Mouse (Mus musculus) olfactory bulb, adult 2 months (tissue): ENCODE results near the gene Mrgprd. TPM values are rescaled to one million over a fixed set of nuclear protein-coding genes. Genes with fewer than 3 reads are reported as not detected.

Experiments
- H3K27ac ChIP-seq: fragments of 200-500 bp; 2 replicates; pipeline ENCODE4 v1.5.1; 2012; ENCODE audit warnings: low read depth, low read length; ENCODE audit not compliant: insufficient read depth
- H3K4me1 ChIP-seq: fragments of 200-500 bp; 2 replicates; pipeline ENCODE4 v1.6.1; 2012; ENCODE audit warnings: low read length; ENCODE audit not compliant: control insufficient read depth, insufficient read depth
- H3K4me3 ChIP-seq: fragments of 200-500 bp; 2 replicates; pipeline ENCODE4 v1.5.1; 2012; ENCODE audit warnings: mild to moderate bottlenecking, low read depth, low read length, moderate library complexity; ENCODE audit not compliant: insufficient read depth
- CTCF ChIP-seq: fragments of 200-500 bp; IDR thresholded peaks from 2 replicates; pipeline ENCODE4 v1.5.1; 2012; ENCODE audit warnings: low read depth, mild to moderate bottlenecking, low read length, moderate library complexity; ENCODE audit not compliant: insufficient read depth
- POLR2A ChIP-seq: fragments of 200-500 bp; IDR thresholded peaks from 2 replicates; pipeline ENCODE4 v1.6.1; 2012; ENCODE audit warnings: mild to moderate bottlenecking, low read depth, low read length, moderate library complexity; ENCODE audit not compliant: insufficient read depth
- WGBS: fragments of 180-500 bp; shearing (Covaris S2); methylation state at CpG from one replicate; pipeline ENCODE4 v1.1.7; 2018; 5-methylcytosine and 5-hydroxymethylcytosine counted together
- polyA plus RNA-seq: library from polyadenylated mRNA; stranded (reverse); fragments of >200 nt; gene quantifications from 2 replicates; pipeline ENCODE4 v1.2.4, GENCODE M21; 2012; ENCODE audit warnings: low replicate concordance; ENCODE audit not compliant: missing spikeins, insufficient read depth, insufficient read length

Gene Mrgprd
- polyA plus RNA-seq, 1 experiment = not detected

DNA sequence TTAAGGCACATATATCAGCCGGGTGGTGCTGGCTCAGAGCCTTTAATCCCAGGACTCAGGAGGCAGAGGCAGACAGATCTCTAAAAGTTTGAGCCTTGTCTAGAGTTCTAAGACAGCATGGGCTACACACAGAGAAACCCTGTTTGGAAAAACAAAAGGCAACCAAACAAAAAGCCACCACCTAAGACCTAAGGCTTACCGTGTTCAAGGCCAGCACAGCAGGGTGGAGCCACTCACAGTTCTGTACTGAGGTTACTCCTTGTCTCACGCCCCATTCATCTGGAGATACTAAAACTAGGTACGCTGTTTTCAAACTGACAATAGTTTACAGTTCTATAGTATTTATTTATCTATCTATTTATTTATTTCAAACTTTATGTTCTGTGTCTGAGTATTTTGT, 29.2 kb upstream of the Mrgprd start:
- H3K4me1 ChIP-seq = peaks cover 21% of the 10 kb centered on the region
- TF ChIP-seq POLR2A = no peak
- TF ChIP-seq CTCF = no peak
- H3K4me3 ChIP-seq = no peak overlapping the region
- no peak overlapping the region for H3K27ac ChIP-seq
- 80% methylated on average over 4 of the region's 4 CpGs for WGBS

- no peak overlapping the region for H3K4me3 ChIP-seq
- no peak overlapping the region for H3K27ac ChIP-seq
- H3K4me1 ChIP-seq = peaks cover 21% of the 10 kb centered on the region
- WGBS = 89% methylated on average over 6 of the region's 6 CpGs
- no peak for TF ChIP-seq POLR2A
- no peak for TF ChIP-seq CTCF
These were observed 27.2 kb upstream of the Mrgprd start for GRCm38 (mm10) chr7:145287410-145287809.

DNA sequence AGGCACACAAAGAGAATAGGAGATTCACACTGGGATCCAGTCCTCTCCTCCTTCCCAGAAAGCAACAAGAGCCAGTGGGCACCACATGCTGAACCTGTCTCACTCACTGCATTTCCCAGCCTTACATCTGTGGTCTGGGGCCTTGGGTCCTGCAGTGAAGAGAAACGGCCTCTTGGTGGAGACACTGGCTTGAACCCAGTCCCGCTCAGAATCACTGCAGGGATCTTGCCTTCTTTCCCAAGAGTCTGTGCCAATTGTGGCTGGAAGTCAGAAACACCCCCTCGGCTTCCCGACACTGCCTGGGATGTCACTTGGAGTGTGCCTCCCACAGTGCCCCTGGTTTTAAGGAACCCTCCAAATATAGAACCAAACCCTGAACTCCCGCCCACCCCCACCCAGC, 25.3 kb upstream of the Mrgprd start:
- WGBS = 20% methylated on average over 5 of the region's 5 CpGs
- H3K4me1 ChIP-seq = peaks cover 10% of the 10 kb centered on the region
- H3K27ac ChIP-seq = no peak overlapping the region
- TF ChIP-seq CTCF (no peak), POLR2A (no peak)
- H3K4me3 ChIP-seq = no peak overlapping the region

DNA sequence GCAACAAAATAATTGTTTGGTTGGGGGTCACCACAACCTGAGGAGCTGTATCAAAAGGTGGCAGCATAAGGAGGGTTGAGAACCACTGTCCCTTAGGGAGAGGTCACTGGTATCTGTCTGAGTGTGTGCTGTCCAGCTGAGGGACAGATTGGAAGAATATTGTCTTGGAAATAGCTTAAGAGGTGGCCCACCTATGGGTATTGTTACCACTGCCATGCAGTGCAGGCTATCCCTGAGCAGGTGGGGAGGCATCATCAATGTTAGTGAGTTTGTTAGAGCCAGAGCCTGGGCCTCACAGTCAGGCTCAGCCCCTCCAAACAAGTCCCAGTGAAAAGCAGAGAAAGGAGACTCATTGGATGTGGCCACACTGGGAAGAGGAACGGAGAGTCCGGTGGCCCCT, 22.8 kb upstream of the Mrgprd start:
- TF ChIP-seq CTCF = no peak
- no peak for TF ChIP-seq POLR2A
- 97% methylated on average over 2 of the region's 2 CpGs for WGBS
- Histone ChIP-seq H3K27ac (no peak overlapping the region), H3K4me1 (peaks cover 10% of the 10 kb centered on the region), H3K4me3 (no peak overlapping the region)

DNA sequence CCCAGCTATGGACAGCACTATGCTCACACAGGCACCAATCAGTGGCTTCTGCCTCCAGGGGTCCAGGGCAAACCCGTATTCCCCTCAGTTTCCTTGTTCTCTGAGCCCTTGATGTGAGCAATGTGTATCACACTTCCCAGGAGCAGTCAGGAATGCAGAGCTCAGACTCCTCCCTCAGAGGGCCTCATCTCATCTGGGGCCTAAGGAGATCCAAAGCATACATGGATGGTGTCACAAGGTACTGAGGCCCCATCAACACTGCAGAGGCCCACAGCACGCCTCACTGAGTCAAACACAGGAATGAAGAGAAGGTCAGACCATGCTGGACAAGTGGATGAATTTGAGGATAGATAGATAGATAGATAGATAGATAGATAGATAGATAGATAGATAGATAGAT, 21.9 kb upstream of the Mrgprd start:
- Histone ChIP-seq H3K27ac (no peak overlapping the region), H3K4me1 (peaks cover 10% of the 10 kb centered on the region), H3K4me3 (no peak overlapping the region)
- WGBS = 80% methylated on average over 2 of the region's 2 CpGs
- TF ChIP-seq CTCF = no peak
- TF ChIP-seq POLR2A = no peak

DNA sequence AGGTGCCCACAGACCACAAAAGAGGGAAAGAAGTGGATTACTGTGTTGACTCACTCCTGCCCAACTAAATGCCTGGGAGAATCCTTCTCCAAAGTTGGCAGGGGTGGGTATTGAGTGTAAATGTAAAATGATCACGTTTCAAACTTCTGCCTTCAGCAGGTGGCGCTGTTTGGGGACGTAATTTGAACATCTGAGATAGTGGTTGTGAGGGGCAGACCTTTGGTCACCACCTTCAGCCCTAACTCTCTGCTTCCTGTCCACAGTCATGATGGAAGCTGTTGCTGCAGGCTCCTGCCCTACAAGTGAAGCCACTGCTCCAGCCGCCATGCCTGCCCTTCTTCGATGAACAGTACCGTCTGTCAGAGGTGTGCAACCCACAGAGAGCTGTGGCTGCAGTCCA, 20.8 kb upstream of the Mrgprd start:
- TF ChIP-seq POLR2A (no peak), CTCF (no peak)
- Histone ChIP-seq H3K4me3 (no peak overlapping the region), H3K4me1 (peaks cover 8% of the 10 kb centered on the region), H3K27ac (no peak overlapping the region)
- WGBS = 44% methylated on average over 6 of the region's 6 CpGs

DNA sequence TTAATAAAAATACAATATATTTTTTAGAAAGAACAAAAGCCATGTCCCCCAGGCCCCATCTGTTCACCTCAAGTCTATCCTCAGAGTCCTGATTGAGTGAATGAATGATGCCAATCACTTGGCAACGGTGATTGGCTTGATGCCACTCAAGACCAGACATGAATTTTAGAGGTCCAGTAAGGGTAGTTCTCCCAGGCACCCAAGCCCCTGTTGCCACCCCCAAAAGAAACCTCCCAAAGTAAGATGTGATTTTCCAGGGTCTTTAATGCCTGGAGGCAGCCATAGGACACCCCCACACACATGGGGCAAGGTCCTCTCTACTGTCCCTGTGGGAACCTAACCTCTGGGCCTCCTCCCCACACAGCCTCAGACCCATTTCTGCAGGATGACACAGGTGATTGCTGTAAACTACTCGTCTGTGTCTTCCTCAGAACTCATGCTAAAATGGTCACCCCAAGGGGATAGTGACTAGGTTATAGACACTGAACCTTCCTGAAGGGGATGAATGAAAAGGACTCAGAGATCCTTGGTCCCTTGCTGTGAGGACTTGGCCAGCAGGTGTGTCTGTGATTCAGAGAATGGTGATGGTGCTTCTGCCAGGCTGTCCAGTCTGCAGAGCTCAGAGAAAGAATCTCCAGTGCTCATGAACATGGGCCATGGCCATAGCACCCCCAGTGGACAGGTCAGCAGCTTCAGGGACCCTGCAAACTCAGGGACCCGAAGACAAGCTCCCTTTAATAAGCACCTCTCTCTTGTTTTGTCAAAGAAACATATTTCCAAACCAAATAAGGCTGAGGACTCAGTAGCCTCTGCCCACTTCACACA, 15.8 kb upstream of the Mrgprd start:
- 67% methylated on average over 3 of the region's 3 CpGs for WGBS
- Histone ChIP-seq H3K4me1 (peaks cover 26% of the 10 kb centered on the region), H3K4me3 (no peak overlapping the region), H3K27ac (no peak overlapping the region)
- TF ChIP-seq CTCF (no peak), POLR2A (no peak)

GRCm38 (mm10) chr7:145299562-145300320, 14.9 kb upstream of the Mrgprd start:
- Histone ChIP-seq H3K27ac (no peak overlapping the region), H3K4me1 (peaks cover 26% of the 10 kb centered on the region), H3K4me3 (no peak overlapping the region)
- TF ChIP-seq CTCF (no peak), POLR2A (no peak)
- WGBS = 44% methylated on average over 7 of the region's 7 CpGs
